Mouse (Mus musculus) left cerebral cortex, adult 2 months (tissue): ENCODE results near the gene Fabp2. TPM values are rescaled to one million over a fixed set of nuclear protein-coding genes. Genes with fewer than 3 reads are reported as not detected.

Experiments
- DNase-seq, 2 experiments: peaks; one replicate each; pipeline ENCODE4 v3.0.0; 2021 to 2022; ENCODE audit warnings: low spot score in 2 of 2, mixed read lengths in 1 of 2; ENCODE audit errors: extremely low spot score in 1 of 2
- H3K27ac ChIP-seq: fragments of 200-600 bp; 2 replicates; pipeline ENCODE4 v1.8.1; 2022
- H3K4me3 ChIP-seq: fragments of 200-600 bp; 2 replicates; pipeline ENCODE4 v1.8.1; 2022
- CTCF ChIP-seq: fragments of 200-600 bp; IDR thresholded peaks from 2 replicates; pipeline ENCODE4 v1.8.1; 2022; ENCODE audit warnings: antibody characterized with exemption, mild to moderate bottlenecking, moderate library complexity
- intact Hi-C: fragments of 180-260 bp; cut with DNase I; formaldehyde crosslinking; loops from one replicate; pipeline ENCODE4 v1.15.1; 2025
- total RNA-seq, 2 experiments: library from RNA; stranded (reverse); gene quantifications; 2 replicates each; pipeline ENCODE4 v1.2.3; 2021

Gene Fabp2
- total RNA-seq, 2 experiments from 2014 or later: not detected

GRCm38 (mm10) chr3:122887505-122888301 is 7.2 kb upstream of the Fabp2 start:
- Histone ChIP-seq H3K4me3 (no peak overlapping the region), H3K27ac (no peak overlapping the region)
- no peak for DNase-seq
- intact Hi-C loops: no loop called here
- TF ChIP-seq CTCF: no peak

GRCm38 (mm10) chr3:122888371-122888819 is 6.5 kb upstream of the Fabp2 start:
- DNase-seq: no peak
- H3K4me3 ChIP-seq: no peak overlapping the region
- intact Hi-C loops: no loop called here
- no peak overlapping the region for H3K27ac ChIP-seq
- no peak for TF ChIP-seq CTCF

GRCm38 (mm10) chr3:122895189-122895731 is 388 bp downstream of the Fabp2 start:
- Histone ChIP-seq H3K27ac (no peak overlapping the region), H3K4me3 (no peak overlapping the region)
- DNase-seq: no peak
- no peak for TF ChIP-seq CTCF
- intact Hi-C loops: no loop called here

- no peak for DNase-seq
- intact Hi-C loops: no loop called here
- Histone ChIP-seq H3K27ac (no peak overlapping the region), H3K4me3 (no peak overlapping the region)
- TF ChIP-seq CTCF: no peak
These were observed 3.4 kb downstream of the Fabp2 start for GRCm38 (mm10) chr3:122898254-122898653.

- no peak overlapping the region for H3K27ac ChIP-seq
- intact Hi-C loops: loop anchor here (1.0 to 5.0 kb wide), 3 partner anchors 117 to 255 kb away; no protein-coding TSS in a partner anchor
These were observed 9.0 kb downstream of the Fabp2 start for GRCm38 (mm10) chr3:122903746-122904433.

GRCm38 (mm10) chr3:122907841-122908240 is 13.0 kb downstream of the Fabp2 start:
- TF ChIP-seq CTCF: no peak
- Histone ChIP-seq H3K4me3 (no peak overlapping the region), H3K27ac (no peak overlapping the region)
- DNase-seq: no peak
- intact Hi-C loops: no loop called here

More at GRCm38 (mm10) chr3:122903746-122904433, 9.0 kb downstream of the Fabp2 start:
- TF ChIP-seq CTCF: peak; percentile 84
- peak; percentile 23 to 39 for DNase-seq
- H3K4me3 ChIP-seq: no peak overlapping the region

- no peak for DNase-seq
- TF ChIP-seq CTCF: no peak
- Histone ChIP-seq H3K4me3 (no peak overlapping the region), H3K27ac (no peak overlapping the region)
- intact Hi-C loops: no loop called here
These were observed 20.6 kb downstream of the Fabp2 start for GRCm38 (mm10) chr3:122915493-122915892.

- Histone ChIP-seq H3K4me3 (no peak overlapping the region), H3K27ac (no peak overlapping the region)
- DNase-seq: no peak
- no peak for TF ChIP-seq CTCF
- intact Hi-C loops: no loop called here
These were observed 21.4 kb downstream of the Fabp2 start for GRCm38 (mm10) chr3:122916191-122916680.

- Histone ChIP-seq H3K27ac (no peak overlapping the region), H3K4me3 (no peak overlapping the region)
- DNase-seq: no peak
- intact Hi-C loops: no loop called here
- TF ChIP-seq CTCF: no peak
These were observed 23.8 kb downstream of the Fabp2 start for GRCm38 (mm10) chr3:122918672-122919071.

GRCm38 (mm10) chr3:122919260-122919659 is 24.4 kb downstream of the Fabp2 start, which contains the start of gene Gm10959:
Gm10959 (minus strand) TSS chr3:122919360.
- TF ChIP-seq CTCF: no peak
- Histone ChIP-seq H3K4me3 (no peak within 1 kb of the TSS), H3K27ac (no peak within 1 kb of the TSS)
- intact Hi-C loops: no loop called here
- no peak for DNase-seq

GRCm38 (mm10) chr3:122920572-122921435 is 25.9 kb downstream of the Fabp2 start:
- no peak overlapping the region for H3K4me3 ChIP-seq
- intact Hi-C loops: loop anchor here (10.0 kb wide), 1 partner anchor 626 kb away; the partner anchor contains the start of gene Bcar3
- TF ChIP-seq CTCF: no peak
- DNase-seq: no peak
- H3K27ac ChIP-seq: no peak overlapping the region
